Mouse (Mus musculus): ENCODE data around the gene Ubxn1.
"Not testable (repeated sequence)": the region's sequence is repeated elsewhere in the genome, so short reads cannot be mapped to it uniquely, and the experiment has no call there.

Ubxn1 gene

DNA sequence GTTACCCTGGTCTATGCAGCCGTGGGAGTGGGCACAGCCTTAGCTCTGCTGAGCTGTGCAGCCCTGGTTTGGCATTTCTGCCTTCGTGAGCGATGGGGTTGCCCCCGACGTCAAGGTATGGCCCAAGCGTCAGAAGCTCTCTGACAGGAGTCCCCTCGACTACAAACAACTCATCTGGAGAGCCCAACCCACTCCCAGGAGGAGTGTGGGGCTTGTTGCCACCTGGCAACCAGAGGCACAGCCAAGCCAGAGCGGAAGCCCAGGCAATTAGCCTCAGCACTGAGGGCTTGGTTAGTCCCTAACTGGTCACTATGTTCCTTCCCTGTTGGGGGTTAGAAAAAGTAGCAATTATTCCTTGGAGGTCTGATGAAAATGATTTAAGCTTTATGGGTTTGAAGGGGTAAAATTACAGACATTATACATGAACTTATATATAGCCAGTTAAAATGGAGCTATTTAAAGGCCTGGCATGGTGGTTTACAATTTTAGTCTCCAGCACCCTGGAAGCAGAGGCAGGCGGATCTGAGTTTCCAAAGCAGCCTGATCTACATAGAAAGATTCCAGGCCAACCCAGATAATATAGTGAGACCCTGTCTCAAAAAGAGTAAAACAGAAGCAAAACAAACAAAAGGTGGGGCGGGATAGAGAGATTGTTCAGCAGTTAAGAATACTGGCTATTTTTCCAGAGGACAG, 18.9 kb upstream of the Ubxn1 start:
- intact Hi-C loops (cut with DNase I), result no loop called here

DNA sequence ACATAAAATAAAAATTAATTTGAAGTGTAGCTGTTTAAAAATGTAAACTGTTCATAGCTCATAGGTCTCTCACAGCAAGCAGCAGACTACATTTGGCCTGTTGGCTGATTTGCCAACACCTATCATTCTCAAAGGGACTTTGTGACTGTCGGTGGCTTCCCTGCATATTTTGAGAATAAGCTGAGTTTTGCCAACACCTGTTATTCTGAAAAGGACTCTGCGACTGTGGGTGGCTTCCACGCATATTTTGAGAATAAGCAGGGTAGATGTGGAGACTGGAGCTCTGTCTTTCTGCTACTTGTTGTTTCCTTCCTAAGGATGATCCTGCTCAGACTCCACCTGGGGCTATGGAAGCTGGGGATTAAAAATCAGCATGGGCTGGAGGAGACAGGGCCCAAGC, 18.2 kb upstream of the Ubxn1 start:
- intact Hi-C loops (cut with DNase I), result no loop called here

DNA sequence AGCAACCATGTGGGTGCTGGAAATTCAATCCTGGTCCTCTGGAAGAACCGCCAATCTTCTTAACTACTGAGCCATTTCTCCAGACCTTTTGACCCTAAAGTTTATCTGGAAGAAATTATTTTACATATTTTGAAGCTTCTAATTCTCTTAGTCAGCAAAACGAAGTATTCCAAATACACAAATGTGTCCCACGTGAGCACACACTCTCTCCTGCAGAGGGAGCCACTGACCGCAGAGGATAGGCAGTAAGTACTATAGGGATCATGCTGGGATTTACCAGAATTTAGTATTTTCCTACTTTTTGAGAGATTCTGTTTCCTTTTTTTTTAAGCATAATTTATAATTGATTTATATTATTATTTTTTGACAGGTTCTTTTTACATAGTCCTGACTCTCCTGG, 13.6 kb upstream of the Ubxn1 start:
- intact Hi-C loops (cut with DNase I), result loop anchor here (5.0 kb wide), 2 partner anchors 225 to 250 kb away; no protein-coding TSS in a partner anchor

DNA sequence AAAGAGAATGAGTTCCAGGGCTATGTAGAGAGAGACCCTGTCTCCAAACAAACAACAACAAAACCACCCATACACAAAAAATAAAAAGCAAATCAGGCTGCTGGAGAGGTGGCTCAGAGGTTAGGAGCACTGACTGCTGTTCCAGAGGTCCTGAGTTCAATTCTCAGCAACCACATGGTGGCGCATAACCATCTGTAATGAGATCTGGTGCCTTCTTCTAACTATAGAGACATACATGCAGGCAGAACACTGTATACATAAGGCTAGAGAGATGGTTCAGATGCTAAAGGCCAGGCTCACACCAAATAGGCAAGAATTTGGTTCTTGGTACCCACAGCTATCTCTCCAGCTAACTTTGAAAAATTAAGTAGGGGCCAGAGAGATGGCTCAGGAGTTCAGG, 12.3 kb upstream of the Ubxn1 start:
- intact Hi-C loops (cut with DNase I), result loop anchor here (5.0 kb wide), 2 partner anchors 223 to 248 kb away; no protein-coding TSS in a partner anchor

DNA sequence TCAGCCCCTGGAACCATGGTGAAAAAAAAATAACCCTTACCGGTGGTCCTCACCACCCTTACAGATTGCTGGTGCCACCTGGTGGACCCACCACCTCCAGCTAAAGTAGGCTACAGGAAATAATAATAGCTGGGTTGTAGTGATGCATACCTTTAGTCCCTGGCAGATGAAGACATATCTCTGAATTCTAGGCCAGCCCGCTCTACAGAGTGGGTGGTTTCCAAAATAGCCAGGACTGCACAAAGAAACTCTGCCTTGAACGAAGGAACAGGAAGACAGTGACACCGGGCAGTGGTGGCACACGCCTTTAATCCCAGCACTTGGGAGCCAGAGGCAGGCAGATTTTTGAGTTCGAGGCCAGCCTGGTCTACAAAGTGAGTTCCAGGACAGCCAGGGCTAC, 7.0 kb upstream of the Ubxn1 start:
- intact Hi-C loops (cut with DNase I), result loop anchor here (5.0 kb wide), 1 partner anchor 43 kb away; no protein-coding TSS in a partner anchor

DNA sequence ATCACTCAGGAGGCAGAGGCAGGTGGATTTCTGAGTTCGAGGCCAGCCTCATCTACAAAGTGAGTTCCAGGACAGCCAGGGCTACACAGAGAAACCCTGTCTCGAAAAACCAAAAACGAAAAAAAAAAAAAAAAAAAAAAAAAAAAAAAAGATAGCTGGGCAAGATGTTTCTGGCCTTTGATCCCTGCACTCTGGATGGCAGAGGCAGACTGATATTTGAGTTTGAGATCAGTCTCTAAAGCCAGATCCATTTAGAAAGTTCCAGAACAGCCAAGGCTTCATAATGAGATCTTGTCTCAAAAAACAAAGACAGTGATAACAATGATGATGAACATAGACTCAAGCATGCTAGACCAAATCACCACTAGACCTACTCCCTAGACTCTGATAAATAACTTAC, 915 bp upstream of the Ubxn1 start:
- intact Hi-C loops (cut with DNase I), result not testable (repeated sequence)

DNA sequence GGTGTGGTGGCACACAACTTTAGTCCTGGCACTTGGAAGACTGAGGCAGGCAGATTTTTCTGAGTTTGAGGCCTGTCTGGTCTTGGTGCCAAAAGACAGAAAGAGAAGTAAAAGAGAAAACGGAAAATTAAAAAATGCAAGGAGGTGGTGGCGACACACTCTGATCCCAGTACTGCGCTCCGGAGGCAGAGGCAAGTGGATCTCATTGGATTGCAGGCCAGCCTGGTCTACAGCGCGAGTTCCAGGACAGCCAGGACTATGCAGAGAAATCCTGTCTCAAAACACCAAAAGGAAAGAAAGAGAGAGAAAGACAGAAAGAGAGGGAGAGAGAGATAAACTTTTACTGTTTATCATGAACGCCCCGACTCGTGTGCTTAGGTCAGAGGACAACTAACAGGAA, 458 bp upstream of the Ubxn1 start:
- intact Hi-C loops (cut with DNase I), result no loop called here

DNA sequence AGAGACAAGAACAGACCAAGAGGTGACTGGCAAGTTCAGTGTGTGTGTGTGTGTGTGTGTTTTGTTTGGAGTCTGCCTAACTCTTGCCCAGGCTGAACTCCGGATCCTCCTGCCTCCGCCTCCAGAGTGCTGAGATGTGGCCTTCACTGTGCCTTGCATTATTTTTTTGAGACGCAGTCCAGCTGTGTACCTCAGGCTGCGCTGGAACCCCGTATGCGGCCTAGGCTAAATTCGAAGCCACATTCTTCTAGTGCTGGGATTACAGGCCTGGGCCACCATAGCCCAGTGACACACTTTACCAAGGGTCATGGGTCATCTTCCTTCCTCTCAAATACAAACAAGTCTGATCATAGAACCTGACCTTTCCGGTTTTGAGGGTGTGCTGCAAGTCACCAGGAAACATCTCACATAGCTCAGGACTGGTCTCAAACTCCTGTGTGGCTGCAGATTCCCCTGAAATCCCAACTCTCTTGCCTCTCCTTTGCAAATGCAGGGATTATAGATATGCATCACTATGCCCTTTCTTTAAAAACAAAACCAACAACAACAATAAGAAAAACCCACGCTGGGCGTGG, 1.1 kb downstream of the Ubxn1 start:
- intact Hi-C loops (cut with DNase I), result no loop called here

DNA sequence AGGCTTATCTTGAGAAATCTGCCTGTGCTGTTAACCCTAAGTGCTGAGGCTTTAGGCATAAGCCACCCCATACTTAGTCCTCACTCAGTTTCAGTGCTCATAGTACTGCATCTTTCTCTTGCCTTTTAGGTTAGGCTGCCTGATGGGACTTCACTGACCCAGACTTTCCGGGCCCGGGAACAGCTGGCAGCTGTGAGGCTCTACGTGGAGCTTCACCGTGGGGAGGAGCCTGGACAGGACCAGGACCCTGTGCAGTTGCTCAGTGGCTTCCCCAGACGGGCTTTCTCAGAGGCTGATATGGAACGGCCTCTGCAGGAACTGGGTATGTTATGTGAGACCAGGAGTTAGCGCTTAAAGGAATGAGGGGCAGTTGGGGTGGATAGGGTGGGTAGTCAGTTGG, 3.7 kb downstream of the Ubxn1 start:
- intact Hi-C loops (cut with DNase I), result no loop called here

DNA sequence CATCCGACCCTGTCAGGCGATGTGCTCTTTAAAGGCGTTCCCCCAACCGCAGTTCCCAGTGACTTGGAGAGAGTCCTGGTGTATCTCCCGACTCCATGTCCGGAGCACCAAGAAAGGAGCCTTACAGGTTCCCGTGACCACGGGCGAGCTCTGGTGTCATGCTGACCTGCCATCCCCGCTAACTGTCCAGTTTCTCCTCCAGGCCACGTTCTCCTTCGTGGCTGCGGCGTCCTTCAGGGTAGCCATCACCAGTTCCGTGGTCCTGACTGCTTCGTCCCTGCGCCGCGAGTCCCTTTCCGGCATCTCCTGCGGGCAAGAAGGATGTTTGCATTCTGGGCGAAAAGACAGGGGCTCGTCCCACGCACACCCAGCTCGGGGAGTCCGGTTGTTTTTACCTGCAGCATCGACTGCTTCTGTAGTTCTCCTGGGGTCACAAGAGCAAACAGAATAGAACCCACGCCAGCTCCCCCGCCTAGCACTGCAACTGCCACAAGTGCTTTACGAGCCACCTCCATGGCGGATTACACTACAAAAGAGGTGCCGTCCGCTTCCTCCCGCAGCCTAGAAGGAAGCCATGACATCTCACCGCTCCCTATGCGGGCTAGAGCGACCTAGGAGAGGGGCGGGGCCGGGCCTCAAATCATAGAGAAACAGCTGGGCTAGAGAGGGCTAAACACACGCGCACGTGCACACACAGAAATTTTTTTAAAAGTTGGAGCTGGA, 9.2 kb downstream of the Ubxn1 start, which contains the start of gene Uqcc3:
Uqcc3 (minus strand) TSS at position 613 of the 723 bp plus-strand sequence.
- intact Hi-C loops (cut with DNase I), result no loop called here

DNA sequence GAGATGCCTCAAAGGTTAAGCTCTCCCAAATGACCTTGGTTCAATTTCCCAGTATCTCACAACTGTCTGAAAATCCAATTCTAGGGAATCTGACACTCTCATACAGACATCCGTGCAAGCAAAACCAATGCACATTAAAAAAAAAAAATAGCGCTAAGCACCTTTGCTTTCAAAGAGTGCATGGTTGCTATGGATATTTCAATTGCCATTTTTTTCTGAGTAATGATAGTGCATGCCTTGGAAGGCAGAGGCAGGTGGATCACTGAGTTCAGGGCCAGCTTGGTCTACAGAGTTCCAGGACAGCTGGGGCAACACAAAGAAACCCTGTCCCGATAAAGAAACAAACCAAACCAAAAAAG, 9.7 kb downstream of the Ubxn1 start:
- intact Hi-C loops (cut with DNase I), result no loop called here

DNA sequence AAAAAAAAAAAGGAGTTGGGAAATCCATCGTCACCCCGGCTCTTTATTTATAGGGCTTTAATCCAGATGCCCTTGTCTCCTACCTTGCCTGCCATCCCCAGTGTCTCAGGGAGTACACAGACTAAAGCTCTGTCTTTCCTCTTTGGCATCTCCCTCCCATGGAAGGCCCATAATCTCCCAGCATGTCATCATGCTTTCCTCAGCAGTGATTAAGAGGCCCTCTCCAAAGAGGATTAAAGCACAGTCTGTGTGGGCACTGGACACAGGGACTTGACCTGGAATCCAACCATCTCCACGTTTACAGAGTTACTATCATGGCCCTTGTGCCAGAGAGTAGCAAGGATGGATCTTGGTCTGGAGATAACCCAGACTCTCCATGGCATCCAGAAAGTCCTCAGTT, 12.3 kb downstream of the Ubxn1 start, which contains the start of the genes Lbhd1 and Gm49403:
Lbhd1 (plus strand) TSS at position 117 of the 400 bp plus-strand sequence.
Gm49403 (plus strand) TSS at position 315 of the 400 bp plus-strand sequence.
- intact Hi-C loops (cut with DNase I), result no loop called here

DNA sequence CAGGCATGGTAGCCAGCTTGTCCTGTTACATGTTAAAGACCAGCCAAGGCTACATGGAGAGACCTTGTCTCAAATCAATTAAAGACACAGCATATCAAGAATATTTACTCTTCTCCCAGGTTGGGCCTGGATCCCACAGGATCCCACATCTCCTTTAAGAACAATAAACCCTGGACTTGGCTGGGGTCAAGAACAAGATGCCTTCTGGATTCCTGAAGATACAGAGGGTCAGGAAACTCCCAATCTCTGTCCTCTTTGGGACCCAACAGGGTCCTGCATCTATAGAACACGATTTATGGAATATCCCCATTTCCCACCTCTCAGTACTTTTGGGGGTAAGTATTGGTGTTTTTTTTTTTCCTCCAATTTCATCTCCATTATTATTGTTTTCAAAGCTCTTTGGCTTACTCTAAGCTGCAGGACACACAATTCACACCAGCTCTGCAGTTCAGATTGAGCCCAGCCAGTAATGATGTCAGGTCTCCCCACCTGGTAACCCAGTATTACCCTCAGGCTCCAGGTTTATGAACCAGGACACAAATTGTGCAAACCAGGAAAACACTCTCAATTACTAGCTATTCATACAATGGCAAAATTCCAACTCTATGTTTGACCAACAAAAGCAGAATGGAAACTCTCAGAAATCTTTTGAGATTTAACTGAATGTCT, 15.8 kb downstream of the Ubxn1 start:
- intact Hi-C loops (cut with DNase I), result no loop called here

DNA sequence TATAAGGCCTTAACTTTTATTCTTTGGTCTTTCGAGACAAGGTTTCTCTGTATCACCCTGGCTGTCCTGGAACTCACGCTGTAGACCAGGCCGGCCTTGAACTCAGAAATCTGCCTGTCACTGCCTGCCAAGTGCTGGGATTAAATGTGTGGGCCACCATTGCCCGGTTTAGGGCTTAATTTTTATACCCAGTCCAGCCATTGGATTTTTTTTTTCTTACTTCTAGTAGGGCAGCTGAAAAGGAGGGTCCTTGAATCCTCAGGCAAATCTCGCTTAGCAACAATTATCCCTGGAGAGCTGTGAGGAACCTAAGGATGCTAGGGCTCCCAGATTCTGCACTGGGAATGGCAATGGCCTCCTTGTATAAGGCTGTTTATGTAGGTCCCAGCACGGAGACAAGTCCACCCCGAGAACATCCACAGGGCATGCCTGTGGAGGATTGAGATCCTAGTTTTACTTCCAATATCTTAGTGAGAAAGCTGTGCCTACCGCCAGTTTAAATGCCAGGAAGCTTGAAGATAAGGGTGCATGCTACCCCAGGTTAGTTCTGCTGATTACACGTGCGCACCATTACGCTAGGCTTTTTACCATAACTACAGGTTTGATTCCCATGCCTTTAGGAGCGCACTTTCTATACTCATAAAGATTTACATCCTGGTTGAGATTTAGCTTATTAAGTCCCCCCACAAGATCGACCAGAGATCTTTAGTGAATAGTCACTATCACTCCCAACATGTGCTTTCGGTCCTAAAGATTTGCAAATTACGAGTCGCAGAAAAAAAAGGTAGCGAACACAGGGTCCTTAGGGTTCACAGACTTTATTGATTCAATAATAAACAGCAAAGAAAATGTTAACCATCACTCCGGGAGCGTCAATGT, 16.5 kb downstream of the Ubxn1 start:
- intact Hi-C loops (cut with DNase I), result no loop called here

DNA sequence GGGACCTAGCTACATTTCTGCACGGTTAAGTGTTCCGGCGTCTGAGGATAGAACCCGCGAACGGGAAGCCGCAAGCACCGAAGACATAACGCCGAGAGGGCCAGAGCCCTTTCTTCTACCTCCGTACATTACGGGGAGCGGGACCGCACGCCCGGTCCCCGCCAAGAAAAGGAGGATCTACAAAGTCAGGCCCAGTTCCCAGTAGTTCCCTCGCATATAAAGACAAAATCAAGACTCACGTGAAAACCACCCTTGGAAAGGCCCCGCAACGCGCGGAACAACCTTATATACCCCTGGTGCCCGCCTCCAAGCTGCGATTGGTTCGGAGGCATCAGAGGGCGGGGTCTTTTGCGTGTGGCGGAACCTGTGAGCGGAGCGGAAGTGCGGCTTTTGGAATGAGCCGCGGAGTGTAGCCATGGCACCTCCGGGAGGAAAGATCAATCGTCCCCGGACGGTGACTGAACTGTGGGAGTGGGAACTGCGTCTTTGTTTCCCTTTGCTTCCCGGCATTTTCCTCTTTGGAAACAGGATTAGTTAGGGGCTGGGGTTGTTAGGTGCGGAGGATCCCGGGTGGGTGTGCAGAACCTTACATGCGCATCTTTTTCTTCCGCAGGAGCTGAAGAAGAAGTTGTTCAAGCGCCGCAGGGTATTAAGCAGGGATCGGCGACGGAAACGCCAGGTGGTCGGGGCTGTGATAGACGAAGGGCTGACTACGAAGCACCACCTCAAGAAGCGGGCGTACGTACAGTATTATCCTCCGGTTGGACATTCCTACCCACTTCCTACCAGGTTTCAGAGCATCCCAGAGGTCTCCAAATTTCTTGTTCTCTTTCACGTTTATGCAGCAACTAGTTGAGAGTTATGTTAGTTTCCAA, 17.5 kb downstream of the Ubxn1 start, which contains the start of the genes 1810009A15Rik and Gm49416:
1810009A15Rik (plus strand) TSS at position 343 of the 875 bp plus-strand sequence.
Gm49416 (plus strand) TSS at position 416 of the 875 bp plus-strand sequence.
- intact Hi-C loops (cut with DNase I), result no loop called here

DNA sequence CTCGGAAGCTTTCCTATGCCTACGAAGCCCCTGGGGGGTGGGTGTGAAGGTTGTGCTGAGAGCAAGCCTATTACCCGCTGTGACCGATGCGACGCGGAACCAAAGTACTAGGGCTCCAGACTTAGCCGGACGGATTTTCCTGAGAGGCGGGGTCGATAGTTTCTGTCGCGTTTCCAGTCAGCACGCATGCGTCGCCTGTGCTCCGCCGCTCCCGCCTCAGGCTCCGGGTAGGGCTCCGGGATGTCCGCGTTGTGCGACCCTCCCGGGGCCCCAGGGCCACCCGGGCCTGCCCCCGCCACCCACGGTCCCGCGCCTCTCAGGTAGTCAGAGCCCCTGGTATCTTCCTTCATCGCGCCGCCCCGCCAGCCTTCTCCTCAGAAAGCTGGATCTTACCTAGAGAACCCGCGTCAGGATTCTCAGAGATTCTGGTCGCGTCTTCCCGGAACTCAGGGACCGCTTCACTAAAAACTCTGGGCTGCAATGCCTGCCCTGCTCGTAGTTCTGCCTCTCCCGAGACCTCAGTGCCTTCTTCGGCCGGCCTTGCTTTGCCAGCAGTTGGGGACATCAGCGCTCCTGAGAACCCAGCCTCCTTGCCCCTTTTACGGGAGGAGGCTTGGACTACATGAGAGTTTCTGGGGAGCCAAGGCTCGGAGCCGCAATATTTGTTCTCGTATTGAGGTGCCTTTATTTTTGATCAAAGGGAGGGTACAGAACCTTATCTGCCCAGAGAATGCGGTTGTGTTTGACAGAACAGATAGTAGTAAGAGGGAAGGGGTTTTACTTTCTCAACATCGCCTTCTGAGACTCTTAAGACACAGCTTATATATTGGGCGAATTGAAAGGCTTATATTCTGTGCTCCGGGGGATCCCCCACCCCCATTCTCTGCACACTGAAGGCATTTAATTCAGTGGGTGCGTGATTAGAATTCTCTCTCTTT, 21.8 kb downstream of the Ubxn1 start, which contains the start of gene Ints5:
Ints5 (plus strand) TSS at position 177 of the 938 bp plus-strand sequence.
- intact Hi-C loops (cut with DNase I), result no loop called here

DNA sequence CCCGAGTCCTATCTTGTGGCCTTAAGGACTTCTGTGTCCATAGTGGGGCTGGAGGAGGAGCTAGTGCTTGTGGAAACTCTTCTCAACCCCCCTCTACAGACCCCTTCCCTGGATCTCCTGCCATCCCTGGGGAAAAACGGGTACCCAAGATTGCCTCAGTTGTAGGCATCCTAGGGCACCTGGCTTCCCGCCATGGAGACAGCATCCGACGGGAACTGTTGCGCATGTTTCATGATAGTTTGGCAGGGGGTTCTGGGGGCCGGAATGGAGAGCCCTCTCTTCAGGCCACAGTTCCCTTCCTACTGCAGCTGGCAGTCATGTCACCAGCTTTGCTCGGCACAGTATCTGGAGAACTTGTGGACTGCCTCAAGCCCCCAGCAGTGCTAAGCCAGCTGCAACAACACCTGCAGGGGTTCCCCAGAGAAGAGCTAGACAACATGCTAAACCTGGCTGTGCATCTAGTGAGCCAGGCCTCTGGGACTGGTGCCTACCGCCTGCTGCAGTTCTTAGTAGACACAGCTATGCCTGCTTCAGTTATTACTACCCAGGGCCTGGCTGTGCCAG, 24.2 kb downstream of the Ubxn1 start:
- intact Hi-C loops (cut with DNase I), result loop anchor here (5.0 kb wide), 1 partner anchor 42 kb away; no protein-coding TSS in a partner anchor

DNA sequence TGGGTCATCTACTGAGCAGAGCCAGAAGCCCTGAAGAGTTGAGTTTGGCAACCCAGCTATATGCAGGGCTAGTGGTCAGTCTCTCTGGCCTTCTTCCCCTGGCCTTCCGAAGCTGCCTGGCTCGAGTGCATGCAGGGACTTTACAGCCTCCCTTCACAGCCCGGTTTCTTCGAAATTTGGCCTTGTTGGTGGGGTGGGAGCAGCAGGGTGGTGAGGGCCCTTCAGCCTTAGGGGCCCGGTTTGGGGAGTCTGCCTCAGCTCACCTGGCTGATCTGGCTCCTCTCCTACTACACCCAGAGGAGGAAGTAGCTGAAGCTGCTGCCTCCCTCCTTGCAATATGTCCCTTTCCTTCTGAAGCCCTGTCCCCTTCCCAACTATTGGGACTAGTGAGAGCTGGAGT, 24.9 kb downstream of the Ubxn1 start:
- intact Hi-C loops (cut with DNase I), result loop anchor here (5.0 kb wide), 1 partner anchor 41 kb away; no protein-coding TSS in a partner anchor

All from adrenal gland (tissue).